Mouse (Mus musculus): ENCODE data around the gene Fam69a. TPM values are rescaled to one million over a fixed set of nuclear protein-coding genes. Genes with fewer than 3 reads are reported as not detected.
A peak's percentile ranks its signal among the peaks of the same experiment; 100 is the strongest.

Gene Fam69a
- polyA plus RNA-seq, 1 experiment from 2014 or later = 21.3 TPM

DNA sequence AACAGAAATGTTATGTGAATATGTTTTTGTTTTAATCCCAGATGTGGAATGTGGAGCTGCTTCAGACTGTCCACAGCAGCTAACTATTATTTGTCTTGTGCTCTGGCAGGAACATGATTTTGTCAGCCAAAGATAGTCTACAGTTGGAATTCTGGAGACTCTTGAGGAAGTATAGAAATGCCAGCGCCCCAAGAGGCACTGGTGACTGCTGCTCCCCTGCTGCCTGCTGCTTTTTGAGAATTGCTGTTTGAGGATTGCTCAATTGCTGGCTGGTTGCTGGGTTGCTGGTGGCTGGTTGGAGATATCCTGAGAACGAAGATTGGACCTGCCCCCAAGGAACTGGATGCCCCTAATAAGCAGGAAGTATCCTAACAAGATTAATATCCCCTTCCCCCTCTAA lies 22.8 kb upstream of the Fam69a start:
- no peaks in the 10 kb centered on the region for H3K4me1 ChIP-seq
- H3K4me2 ChIP-seq = no peak overlapping the region
- no peaks in the 10 kb centered on the region for H3K36me3 ChIP-seq
- ATAC-seq (replicated peaks; ENCODE audit: low FRiP score) = no peak
- no peaks in the 10 kb centered on the region for H3K9me3 ChIP-seq (replicated peaks)
- 33% methylated on average over 2 of the region's 2 CpGs for WGBS
- H3K9ac ChIP-seq = no peak overlapping the region
- no peak overlapping the region for H3K27ac ChIP-seq
- no peak overlapping the region for H3K4me3 ChIP-seq (replicated peaks)
- H3K27me3 ChIP-seq = no peaks in the 10 kb centered on the region

DNA sequence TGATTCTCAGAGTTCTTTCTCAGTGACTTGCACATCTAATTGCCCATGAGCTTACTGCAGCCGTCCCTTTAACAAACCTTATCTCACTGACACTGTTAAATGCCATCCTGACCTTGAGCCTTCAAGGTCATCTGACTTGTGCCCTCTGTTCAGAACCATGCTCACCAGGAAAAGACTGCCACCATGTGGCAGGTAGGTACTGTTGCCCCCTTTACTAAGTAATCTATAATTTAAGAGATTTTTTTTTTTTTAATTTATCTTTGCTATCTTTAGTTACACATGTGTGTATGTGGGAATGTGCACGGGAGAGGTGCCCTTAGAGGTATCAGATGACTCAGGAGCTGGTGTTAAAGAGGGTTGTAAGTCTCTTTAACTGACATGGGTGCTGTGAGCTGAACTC lies 18.2 kb upstream of the Fam69a start:
- H3K27me3 ChIP-seq = no peaks in the 10 kb centered on the region
- no peak for ATAC-seq (replicated peaks; ENCODE audit: low FRiP score)
- no peak overlapping the region for H3K27ac ChIP-seq
- no peak overlapping the region for H3K9ac ChIP-seq
- no peak overlapping the region for H3K4me3 ChIP-seq (replicated peaks)
- H3K9me3 ChIP-seq (replicated peaks) = no peaks in the 10 kb centered on the region
- no peak overlapping the region for H3K4me2 ChIP-seq
- 34% methylated on average over 2 of the region's 2 CpGs for WGBS
- 0 out of 2 replicates have a peak, but pooled peaks cover 4% of the 10 kb centered on the region for H3K4me1 ChIP-seq
- no peaks in the 10 kb centered on the region for H3K36me3 ChIP-seq

DNA sequence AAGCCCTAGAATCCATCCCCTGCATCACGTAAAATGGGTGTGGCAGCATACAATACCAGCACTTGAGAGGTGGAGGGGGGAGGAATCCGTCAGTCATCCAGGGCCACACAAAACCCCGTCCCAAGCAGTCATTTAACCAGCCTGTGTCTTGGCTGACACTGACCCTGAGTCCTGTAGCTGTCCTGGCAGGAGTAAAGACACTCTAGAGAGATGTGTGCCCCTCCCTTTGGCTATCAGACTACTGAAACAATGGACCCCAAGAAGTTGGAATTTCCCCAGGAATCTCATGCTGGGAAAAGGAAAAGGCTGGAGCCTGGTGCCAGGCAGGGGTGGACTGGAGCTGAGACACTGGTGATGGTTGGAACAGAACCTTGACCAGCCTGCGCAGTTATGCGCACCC lies 15.8 kb upstream of the Fam69a start:
- Histone ChIP-seq H3K4me3 (replicated peaks) (no peak overlapping the region), H3K4me2 (no peak overlapping the region), H3K4me1 (0 out of 2 replicates have a peak, but pooled peaks cover 4% of the 10 kb centered on the region), H3K36me3 (no peaks in the 10 kb centered on the region), H3K9ac (no peak overlapping the region), H3K27ac (no peak overlapping the region), H3K27me3 (no peaks in the 10 kb centered on the region), H3K9me3 (replicated peaks) (no peaks in the 10 kb centered on the region)
- ATAC-seq (replicated peaks; ENCODE audit: low FRiP score) = no peak
- 78% methylated on average over 5 of the region's 5 CpGs for WGBS

DNA sequence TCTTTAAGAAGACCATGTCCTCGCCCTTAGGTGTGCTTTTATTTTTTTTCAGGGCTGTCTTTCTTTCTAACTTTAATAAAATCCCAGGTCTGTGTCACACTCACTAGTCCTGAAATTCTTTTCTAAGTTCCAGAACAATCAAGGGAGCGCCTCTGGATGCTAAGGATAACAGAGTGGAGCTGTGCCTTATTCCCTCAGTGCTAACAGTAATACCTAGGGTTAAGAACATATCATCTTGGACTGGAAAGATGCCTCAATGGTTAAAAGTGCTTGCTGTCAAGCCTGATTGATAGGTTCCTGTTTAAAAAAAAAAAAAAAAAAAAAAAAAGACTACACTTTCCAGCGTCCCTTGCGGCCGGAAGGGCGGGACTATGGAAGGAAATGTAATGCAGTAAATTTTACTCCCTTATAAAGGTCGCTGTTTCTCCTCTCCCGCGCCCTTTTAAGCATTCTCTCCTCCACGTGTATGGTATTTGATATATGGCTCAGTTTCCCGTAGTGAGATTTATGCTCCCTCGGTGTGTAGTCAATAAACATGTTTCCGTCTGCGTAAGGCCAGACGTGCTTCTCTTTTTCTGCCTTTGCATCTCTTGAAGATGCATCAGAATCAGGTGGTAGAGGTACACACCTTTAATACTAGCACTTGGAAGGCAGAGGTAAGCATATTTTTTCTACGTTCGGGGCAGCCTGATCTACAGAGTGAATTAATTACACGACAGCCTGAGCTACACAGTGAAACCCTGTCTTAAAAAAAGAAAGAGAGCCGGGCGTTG lies 14.1 kb upstream of the Fam69a start:
- no peaks in the 10 kb centered on the region for H3K27me3 ChIP-seq
- H3K4me3 ChIP-seq (replicated peaks) = peak overlapping the region; percentile 64
- H3K36me3 ChIP-seq = no peaks in the 10 kb centered on the region
- 15% methylated on average over 20 of the region's 20 CpGs for WGBS
- H3K27ac ChIP-seq = peak overlapping the region; percentile 71
- H3K4me2 ChIP-seq = peak overlapping the region; percentile 62
- H3K4me1 ChIP-seq = 0 out of 2 replicates have a peak, but pooled peaks cover 4% of the 10 kb centered on the region
- H3K9me3 ChIP-seq (replicated peaks) = no peaks in the 10 kb centered on the region
- peak overlapping the region; percentile 51 for H3K9ac ChIP-seq
- ATAC-seq (replicated peaks; ENCODE audit: low FRiP score) = peak; percentile 79

DNA sequence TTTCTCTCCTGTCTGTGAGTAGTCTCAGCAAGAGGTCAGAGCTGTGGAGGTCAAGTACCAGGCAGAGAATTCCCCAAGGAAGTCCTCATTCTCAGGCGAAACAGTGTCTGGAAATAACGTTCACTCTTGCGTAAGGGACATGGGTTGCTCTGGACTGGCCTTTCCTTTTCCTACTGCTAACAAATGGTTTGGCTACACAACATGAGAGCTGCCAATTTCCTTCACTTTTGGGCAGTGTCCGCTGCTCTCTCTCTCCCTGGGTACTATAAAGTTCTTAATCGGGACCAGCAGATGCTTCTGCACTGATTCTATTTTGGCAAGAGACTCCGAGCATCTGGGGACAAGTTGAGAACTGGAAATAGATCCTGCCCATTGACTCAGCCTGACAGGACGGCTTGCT lies 10.8 kb upstream of the Fam69a start:
- Histone ChIP-seq H3K4me2 (no peak overlapping the region), H3K36me3 (no peaks in the 10 kb centered on the region), H3K9ac (no peak overlapping the region), H3K4me1 (0 out of 2 replicates have a peak, but pooled peaks cover 4% of the 10 kb centered on the region), H3K9me3 (replicated peaks) (no peaks in the 10 kb centered on the region), H3K27me3 (no peaks in the 10 kb centered on the region), H3K27ac (no peak overlapping the region), H3K4me3 (replicated peaks) (no peak overlapping the region)
- ATAC-seq (replicated peaks; ENCODE audit: low FRiP score) = no peak
- WGBS = 70% methylated on average over 7 of the region's 7 CpGs

DNA sequence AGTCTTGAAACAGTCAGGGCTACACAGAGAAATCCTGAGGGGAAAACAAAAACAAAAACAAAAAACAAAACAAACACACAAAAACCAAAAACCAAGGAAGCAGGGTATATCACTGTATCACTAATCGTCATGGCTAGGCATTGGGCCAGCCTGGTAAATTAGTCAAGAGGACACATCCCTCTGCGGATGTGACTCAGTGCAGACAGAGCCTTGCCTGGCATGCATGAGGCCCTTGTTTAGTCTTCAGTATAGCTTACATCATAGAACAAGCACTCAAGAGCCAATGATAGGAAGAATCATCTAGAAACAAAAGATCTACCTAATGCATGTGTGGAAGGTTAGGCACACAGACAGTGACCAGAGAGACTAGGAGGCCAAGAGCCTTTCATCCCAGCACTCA lies 9.1 kb upstream of the Fam69a start:
- no peaks in the 10 kb centered on the region for H3K9me3 ChIP-seq (replicated peaks)
- H3K9ac ChIP-seq = no peak overlapping the region
- 87% methylated on average over 2 of the region's 2 CpGs for WGBS
- no peaks in the 10 kb centered on the region for H3K27me3 ChIP-seq
- no peak overlapping the region for H3K4me3 ChIP-seq (replicated peaks)
- H3K27ac ChIP-seq = no peak overlapping the region
- H3K36me3 ChIP-seq = no peaks in the 10 kb centered on the region
- no peak overlapping the region for H3K4me2 ChIP-seq
- 0 out of 2 replicates have a peak, but pooled peaks cover 2% of the 10 kb centered on the region for H3K4me1 ChIP-seq
- ATAC-seq (replicated peaks; ENCODE audit: low FRiP score) = no peak

DNA sequence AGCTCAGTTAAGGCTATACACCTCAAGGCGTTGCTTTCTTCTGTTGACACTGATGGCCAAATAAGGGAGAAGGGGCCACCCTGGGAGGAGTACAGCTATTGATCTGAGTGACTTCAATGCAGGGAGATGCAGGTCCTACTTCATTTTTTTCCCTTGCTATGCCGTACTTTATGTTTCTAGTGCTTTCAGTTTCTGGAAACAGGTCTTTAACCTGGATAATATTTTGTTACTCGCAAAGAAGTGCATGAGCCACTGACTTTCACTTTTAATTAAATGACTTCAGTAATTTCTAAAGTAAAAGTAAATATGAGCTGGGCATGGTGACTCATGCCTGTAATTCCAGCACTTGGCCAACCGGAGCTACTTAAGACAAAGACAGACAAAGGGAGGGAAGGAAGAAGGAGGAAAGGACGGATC lies 958 bp upstream of the Fam69a start:
- Histone ChIP-seq H3K36me3 (no peaks in the 10 kb centered on the region), H3K4me2 (peak overlapping the region; percentile 93), H3K27ac (peak overlapping the region; percentile 93), H3K27me3 (no peaks in the 10 kb centered on the region), H3K4me3 (replicated peaks) (peak overlapping the region; percentile 89), H3K4me1 (peaks cover 12% of the 10 kb centered on the region; the same call in 1 of the 2 replicates), H3K9me3 (replicated peaks) (no peaks in the 10 kb centered on the region), H3K9ac (peak overlapping the region; percentile 75)
- ATAC-seq (replicated peaks; ENCODE audit: low FRiP score) = 0 out of 2 replicates have a peak, but pooled peaks have one; percentile 10
- 12% methylated on average over 5 of the region's 5 CpGs for WGBS

DNA sequence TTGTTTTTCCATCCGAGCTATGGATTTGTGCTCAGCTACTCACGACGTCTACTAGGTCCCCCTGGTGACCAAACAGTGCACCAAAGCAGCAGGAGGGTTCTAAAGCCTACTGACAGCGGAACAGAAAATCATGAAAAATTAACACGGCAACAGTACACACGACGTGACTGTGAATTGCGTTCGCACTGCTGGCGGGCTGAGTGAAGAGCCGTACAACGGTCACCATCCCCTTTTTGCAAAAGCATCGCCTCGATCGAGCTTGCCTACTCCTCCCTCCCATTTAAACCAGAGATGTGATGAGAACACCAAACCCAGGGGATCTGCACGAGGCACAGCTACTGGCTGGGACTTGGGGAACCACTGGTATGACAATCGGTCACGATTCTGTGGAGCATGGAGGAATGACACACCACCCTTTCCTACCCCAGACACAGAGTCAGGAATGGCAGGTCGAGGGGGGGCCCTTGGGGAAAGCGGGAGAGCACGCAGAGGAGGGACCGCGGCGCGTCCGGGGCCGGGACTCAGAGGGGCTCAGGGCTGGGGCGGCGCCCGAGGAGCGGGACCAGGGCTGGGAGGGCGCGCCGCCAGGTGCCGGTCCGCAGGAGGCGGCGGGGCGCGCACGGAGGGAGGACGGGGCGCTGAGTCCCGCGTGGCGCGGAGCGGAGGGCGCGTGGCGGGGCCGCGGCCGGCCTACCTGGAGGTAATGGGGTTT lies 474 bp downstream of the Fam69a start:
- peak; percentile 91 for ATAC-seq (replicated peaks; ENCODE audit: low FRiP score)
- Histone ChIP-seq H3K4me2 (peak overlapping the region; percentile 93), H3K27me3 (no peaks in the 10 kb centered on the region), H3K27ac (peak overlapping the region; percentile 93), H3K4me1 (peaks cover 12% of the 10 kb centered on the region; the same call in 1 of the 2 replicates), H3K9me3 (replicated peaks) (no peaks in the 10 kb centered on the region), H3K36me3 (no peaks in the 10 kb centered on the region), H3K4me3 (replicated peaks) (peak overlapping the region; percentile 89), H3K9ac (peak overlapping the region; percentile 75)
- under 1% methylated on average over 41 of the region's 54 CpGs for WGBS

DNA sequence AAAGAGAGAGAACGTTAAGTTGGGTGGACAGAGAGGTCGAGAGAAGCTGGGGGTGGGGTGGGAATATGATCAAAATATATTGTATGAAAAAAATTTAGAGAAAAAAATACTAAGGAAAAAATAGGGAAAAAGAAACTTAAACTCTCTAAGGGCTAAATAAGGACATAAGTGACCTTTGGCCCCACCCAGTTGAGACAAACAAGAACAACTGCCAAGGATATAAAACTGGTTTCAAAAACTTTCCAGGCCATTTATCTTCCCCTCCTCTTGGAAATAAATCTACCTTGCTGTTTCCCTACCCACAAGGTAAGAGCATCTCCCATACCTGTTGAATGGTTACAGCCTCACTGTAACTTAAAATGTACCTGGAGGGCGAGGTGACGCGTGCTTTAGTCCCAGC lies 2.9 kb downstream of the Fam69a start:
- H3K27me3 ChIP-seq = no peaks in the 10 kb centered on the region
- H3K4me2 ChIP-seq = no peak overlapping the region
- no peak overlapping the region for H3K4me3 ChIP-seq (replicated peaks)
- H3K4me1 ChIP-seq = peaks cover 12% of the 10 kb centered on the region; the same call in 1 of the 2 replicates
- H3K36me3 ChIP-seq = no peaks in the 10 kb centered on the region
- H3K9me3 ChIP-seq (replicated peaks) = no peaks in the 10 kb centered on the region
- H3K9ac ChIP-seq = no peak overlapping the region
- ATAC-seq (replicated peaks; ENCODE audit: low FRiP score) = no peak
- no peak overlapping the region for H3K27ac ChIP-seq
- WGBS = 89% methylated on average over 5 of the region's 5 CpGs

DNA sequence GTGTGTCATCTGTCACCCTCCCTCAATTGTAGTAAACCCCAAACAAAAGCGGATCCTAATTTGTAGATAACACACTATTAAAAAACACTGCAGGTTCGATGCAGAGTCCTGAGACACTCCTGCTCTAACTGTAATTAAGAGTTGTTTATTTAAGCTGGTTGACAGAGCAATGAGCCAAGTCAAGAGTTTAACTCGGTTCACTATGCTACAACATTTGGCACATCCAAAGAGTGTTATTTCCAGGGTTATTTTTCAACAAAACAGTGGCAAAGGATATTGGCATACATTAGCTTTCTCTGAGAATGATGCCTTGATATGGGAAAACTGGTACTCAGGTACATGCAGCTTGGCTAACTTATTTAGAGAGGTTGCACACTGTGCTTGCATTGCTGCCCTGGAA lies 4.9 kb downstream of the Fam69a start:
- no peak overlapping the region for H3K4me3 ChIP-seq (replicated peaks)
- H3K9me3 ChIP-seq (replicated peaks) = no peaks in the 10 kb centered on the region
- 54% methylated on average over 3 of the region's 3 CpGs for WGBS
- H3K27me3 ChIP-seq = no peaks in the 10 kb centered on the region
- no peak for ATAC-seq (replicated peaks; ENCODE audit: low FRiP score)
- H3K4me1 ChIP-seq = peaks cover 6% of the 10 kb centered on the region; the same call in 1 of the 2 replicates
- no peaks in the 10 kb centered on the region for H3K36me3 ChIP-seq
- no peak overlapping the region for H3K9ac ChIP-seq
- no peak overlapping the region for H3K27ac ChIP-seq
- no peak overlapping the region for H3K4me2 ChIP-seq

DNA sequence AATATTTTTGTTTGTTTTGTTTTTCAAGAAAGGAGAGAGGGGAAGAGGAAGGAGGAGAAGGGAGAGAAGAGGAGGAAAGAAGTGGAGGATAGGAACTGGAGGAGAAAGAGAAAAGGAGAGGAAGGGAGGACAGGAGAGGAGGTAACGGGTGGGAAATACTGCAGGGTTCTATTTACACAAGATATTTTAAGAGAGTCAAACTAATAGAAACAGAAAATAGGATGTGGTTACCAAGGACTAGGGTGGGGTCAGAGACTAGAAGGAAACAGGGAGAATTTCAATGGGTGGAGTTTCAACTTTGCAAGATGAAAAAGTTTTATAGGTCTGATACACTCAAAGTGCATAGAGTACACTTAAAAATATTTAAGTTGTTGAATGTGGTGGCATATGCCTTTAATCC lies 7.0 kb downstream of the Fam69a start:
- Histone ChIP-seq H3K9ac (no peak overlapping the region), H3K4me3 (replicated peaks) (no peak overlapping the region), H3K27me3 (no peaks in the 10 kb centered on the region), H3K4me2 (no peak overlapping the region), H3K9me3 (replicated peaks) (no peaks in the 10 kb centered on the region), H3K4me1 (no peaks in the 10 kb centered on the region), H3K27ac (no peak overlapping the region), H3K36me3 (no peaks in the 10 kb centered on the region)
- 72% methylated on average over 1 of the region's 1 CpGs for WGBS
- ATAC-seq (replicated peaks; ENCODE audit: low FRiP score) = no peak

DNA sequence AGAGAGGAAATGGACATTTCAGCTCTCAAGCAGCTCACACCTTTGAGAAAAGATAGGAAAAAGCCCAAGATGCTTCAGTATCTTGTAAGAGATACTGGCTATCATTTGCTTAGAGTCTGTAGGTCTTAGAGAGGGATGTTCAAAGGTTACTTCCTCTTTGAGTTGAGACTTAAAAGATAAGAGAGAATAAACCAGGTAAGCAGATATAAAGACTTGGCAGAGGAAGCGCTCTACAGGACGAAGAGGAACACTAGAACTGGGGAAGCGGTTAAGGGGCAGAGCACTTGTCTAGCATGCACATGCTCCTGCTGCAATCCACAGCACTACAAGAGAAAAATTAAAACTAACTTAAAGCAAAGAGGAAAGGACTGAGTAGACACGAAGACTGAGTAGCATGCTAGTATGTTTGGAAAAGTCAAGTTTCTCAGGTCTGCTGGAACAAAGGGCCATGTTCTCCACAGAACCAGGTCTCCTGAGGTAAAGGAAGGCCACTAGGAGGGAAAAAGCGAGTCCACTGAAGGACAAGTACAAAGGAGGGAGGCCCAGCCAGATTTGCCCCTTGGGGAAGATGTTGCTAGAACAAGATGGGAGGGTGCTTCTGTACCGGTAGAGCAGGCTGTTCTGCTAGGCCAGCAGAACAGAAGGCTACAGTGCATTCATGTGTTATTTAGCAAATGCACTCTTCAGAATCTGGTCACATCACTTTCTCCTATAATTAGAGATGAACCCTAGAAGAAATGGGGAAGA lies 8.4 kb downstream of the Fam69a start:
- H3K9me3 ChIP-seq (replicated peaks) = no peaks in the 10 kb centered on the region
- no peaks in the 10 kb centered on the region for H3K36me3 ChIP-seq
- no peak overlapping the region for H3K4me2 ChIP-seq
- H3K9ac ChIP-seq = no peak overlapping the region
- H3K4me3 ChIP-seq (replicated peaks) = no peak overlapping the region
- H3K27me3 ChIP-seq = no peaks in the 10 kb centered on the region
- peaks cover under 1% of the 10 kb centered on the region for H3K4me1 ChIP-seq
- WGBS = 87% methylated on average over 6 of the region's 6 CpGs
- H3K27ac ChIP-seq = no peak overlapping the region
- ATAC-seq (replicated peaks; ENCODE audit: low FRiP score) = no peak

All from kidney, embryonic 15.5 days (tissue).